In the genomic region with DNA sequence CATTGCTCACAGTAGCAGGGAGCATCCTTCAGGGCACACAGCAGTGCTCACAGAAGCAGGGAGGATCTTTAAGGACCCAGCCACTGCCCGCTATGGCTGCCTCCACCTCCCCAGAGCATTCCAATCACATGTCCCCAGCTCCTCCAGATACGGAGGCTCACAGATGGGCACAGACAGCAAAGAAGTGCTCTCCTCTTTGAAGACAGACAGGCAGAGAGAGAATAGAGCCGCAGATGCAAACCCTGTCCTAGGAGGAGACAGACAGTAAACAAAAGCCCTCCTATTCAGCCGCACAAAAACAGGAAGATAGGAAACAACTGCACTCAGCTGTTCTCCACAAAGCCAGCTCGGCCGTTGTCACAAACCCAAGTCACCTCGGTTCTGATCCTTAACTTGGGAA, we compare ENCODE assay signal across 17 mouse cellular contexts. TPM values are rescaled to one million over a fixed set of nuclear protein-coding genes. Genes with fewer than 3 reads are reported as not detected.
DNase-seq lines count a peak whose midpoint lies in the region; ATAC-seq and TF ChIP-seq lines count a peak whose summit lies in the region.
"Had no signal": no experiment of that assay in that cellular context is flagged by ENCODE, and none has a peak within 500 bp of the region (broad histone marks: within the 10 kb centered on the region; RNA-seq: fewer than 3 reads in every experiment).

No protein-coding gene starts in this region.

- H3K27ac ChIP-seq in layer of hippocampus, adult 2 months: peak overlapping the region; percentile 72; the same call in 1 of the 2 replicates
- H3K27ac ChIP-seq in embryonic facial prominence, embryonic 10.5 days (replicated peaks): peak overlapping the region; percentile 35; the same call in 1 of the 2 replicates
- H3K27ac ChIP-seq in hindbrain, embryonic 12.5 days: peak overlapping the region; percentile 74
- H3K27ac ChIP-seq in midbrain, embryonic 15.5 days: no peak overlapping the region
- H3K27ac ChIP-seq in liver, embryonic 12.5 days: no peak overlapping the region
- H3K27ac ChIP-seq: limb, embryonic 13.5 days had no signal

- WGBS in embryonic facial prominence, embryonic 10.5 days: 35% methylated on average over 7 of the region's 7 CpGs
- 20% methylated on average over 7 of the region's 7 CpGs for WGBS in hindbrain, embryonic 12.5 days
- WGBS in midbrain, embryonic 15.5 days: 23% methylated on average over 7 of the region's 7 CpGs
- 29% methylated on average over 7 of the region's 7 CpGs for WGBS in liver, embryonic 12.5 days (ENCODE audit: insufficient replicate concordance)

- no peaks in the 10 kb centered on the region for H3K27me3 ChIP-seq in embryonic facial prominence, embryonic 10.5 days (replicated peaks; ENCODE audit: low read depth, poor library complexity, severe bottlenecking)
- H3K27me3 ChIP-seq in hindbrain, embryonic 12.5 days: no peaks in the 10 kb centered on the region
- no peaks in the 10 kb centered on the region for H3K27me3 ChIP-seq in midbrain, embryonic 15.5 days (replicated peaks)
- H3K27me3 ChIP-seq in liver, embryonic 12.5 days (replicated peaks): no peaks in the 10 kb centered on the region
- H3K27me3 ChIP-seq: limb, embryonic 13.5 days had no signal

- peaks cover 45% of the 10 kb centered on the region for H3K36me3 ChIP-seq in embryonic facial prominence, embryonic 10.5 days (replicated peaks)
- H3K36me3 ChIP-seq in hindbrain, embryonic 12.5 days: peaks cover 17% of the 10 kb centered on the region
- H3K36me3 ChIP-seq in midbrain, embryonic 15.5 days (replicated peaks): no peaks in the 10 kb centered on the region
- no peaks in the 10 kb centered on the region for H3K36me3 ChIP-seq in liver, embryonic 12.5 days
- H3K36me3 ChIP-seq: limb, embryonic 13.5 days had no signal

- H3K4me2 ChIP-seq in hindbrain, embryonic 12.5 days (replicated peaks): peak overlapping the region; percentile 32
- peak overlapping the region; percentile 13; the same call in 1 of the 2 replicates for H3K4me2 ChIP-seq in midbrain, embryonic 15.5 days
- H3K4me2 ChIP-seq in liver, embryonic 12.5 days: no peak overlapping the region
- H3K4me2 ChIP-seq: limb, embryonic 13.5 days had no signal

- TF ChIP-seq CTCF in layer of hippocampus, adult 2 months (conservative IDR thresholded peaks at IDR 0.05): no peak

- DNase-seq in layer of hippocampus, adult 2 months (ENCODE audit: low spot score in 2 of 2): no peak
- DNase-seq in layer of hippocampus, postnatal 10 days (ENCODE audit: low spot score in 2 of 2): no peak
- no peak for DNase-seq in embryonic facial prominence, embryonic 10.5 days (ENCODE audit: low spot score)
- DNase-seq in kidney, adult 8-10 months: no peak
- DNase-seq in lung, postnatal 10 days: no peak
- DNase-seq: adrenal gland, postnatal 25 days; cerebellum, adult 11 months; heart, postnatal 14 days; kidney, adult 11 months; kidney, postnatal 25 days; lung, adult 18-20 months; right cerebral cortex, adult 18-20 months had no signal

- no peaks in the 10 kb centered on the region for H3K9me3 ChIP-seq in embryonic facial prominence, embryonic 10.5 days
- no peaks in the 10 kb centered on the region for H3K9me3 ChIP-seq in hindbrain, embryonic 12.5 days (replicated peaks)
- H3K9me3 ChIP-seq in midbrain, embryonic 15.5 days: no peaks in the 10 kb centered on the region
- no peaks in the 10 kb centered on the region for H3K9me3 ChIP-seq in liver, embryonic 12.5 days (replicated peaks)
- H3K9me3 ChIP-seq: limb, embryonic 13.5 days; megakaryocyte, embryonic 14.5 days had no signal

- H3K9ac ChIP-seq in hindbrain, embryonic 12.5 days: peak overlapping the region; percentile 50
- H3K9ac ChIP-seq in midbrain, embryonic 15.5 days: no peak overlapping the region
- no peak overlapping the region for H3K9ac ChIP-seq in liver, embryonic 12.5 days
- H3K9ac ChIP-seq: limb, embryonic 13.5 days had no signal

- H3K4me3 ChIP-seq in layer of hippocampus, adult 2 months: peak overlapping the region; percentile 8; the same call in 1 of the 2 replicates
- no peak overlapping the region for H3K4me3 ChIP-seq in embryonic facial prominence, embryonic 10.5 days
- H3K4me3 ChIP-seq in hindbrain, embryonic 12.5 days: 0 out of 2 replicates have a peak overlapping the region, but pooled peaks have one; percentile 3
- no peak overlapping the region for H3K4me3 ChIP-seq in midbrain, embryonic 15.5 days
- no peak overlapping the region for H3K4me3 ChIP-seq in liver, embryonic 12.5 days
- H3K4me3 ChIP-seq: limb, embryonic 13.5 days; megakaryocyte, embryonic 14.5 days had no signal

- H3K4me1 ChIP-seq in embryonic facial prominence, embryonic 10.5 days: peaks cover 33% of the 10 kb centered on the region
- H3K4me1 ChIP-seq in hindbrain, embryonic 12.5 days: peaks cover 33% of the 10 kb centered on the region
- H3K4me1 ChIP-seq in midbrain, embryonic 15.5 days: peaks cover 35% of the 10 kb centered on the region
- H3K4me1 ChIP-seq in liver, embryonic 12.5 days: no peaks in the 10 kb centered on the region
- H3K4me1 ChIP-seq: limb, embryonic 13.5 days; megakaryocyte, embryonic 14.5 days had no signal

- ATAC-seq in hindbrain, embryonic 12.5 days (ENCODE audit: low FRiP score): peak; percentile 57; the same call in 1 of the 2 replicates
- ATAC-seq in midbrain, embryonic 15.5 days (replicated peaks): no peak
- ATAC-seq in liver, embryonic 12.5 days: no peak

RNA-seq across cellular contexts. Expression of gene Bcat1, which starts 35.3 kb away (rescaled TPM):
- total RNA-seq in layer of hippocampus, adult 2 months (2021): 100 to 1,000 TPM in 1 of 2 experiments, 10 to 100 TPM in 1; 96.8 to 105 TPM
- 10 to 100 TPM; 78.6 to 79.6 TPM for total RNA-seq in layer of hippocampus, postnatal 10 days (2021)
- 126 and 141 TPM in 2 replicates for polyA plus RNA-seq in embryonic facial prominence, embryonic 10.5 days (2016; fragmentation: Nextera tagmentation; extraction: Ambion mirVana)
- polyA plus RNA-seq in hindbrain, embryonic 12.5 days (2016; fragmentation: Nextera tagmentation; extraction: Ambion mirVana): 90.5 and 91.5 TPM in 2 replicates
- polyA plus RNA-seq in midbrain, embryonic 15.5 days (2015; fragmentation: Nextera tagmentation; extraction: Ambion mirVana): 104 and 107 TPM in 2 replicates
- 0.93 and 1.5 TPM in 2 replicates for polyA plus RNA-seq in liver, embryonic 12.5 days (2016; fragmentation: Nextera tagmentation; extraction: Ambion mirVana)

Comparison
In these comparisons a context has a peak if more than half of its experiments do, and no peak if none do; other contexts are left out.
1. H3K27ac ChIP-seq: peak in layer of hippocampus, adult 2 months (single experiment), embryonic facial prominence, embryonic 10.5 days (single experiment) and hindbrain, embryonic 12.5 days (single experiment); none in midbrain, embryonic 15.5 days (single experiment) and liver, embryonic 12.5 days (single experiment).
2. H3K4me3 ChIP-seq: peak in layer of hippocampus, adult 2 months (single experiment) and hindbrain, embryonic 12.5 days (single experiment); none in embryonic facial prominence, embryonic 10.5 days (single experiment), midbrain, embryonic 15.5 days (single experiment) and liver, embryonic 12.5 days (single experiment).
3. RNA of gene Bcat1, which starts 35.3 kb away (polyA plus RNA-seq): 126 to 141 TPM in embryonic facial prominence, embryonic 10.5 days, 104 to 107 TPM in midbrain, embryonic 15.5 days and 90.5 to 91.5 TPM in hindbrain, embryonic 12.5 days; 0.93 to 1.5 TPM in liver, embryonic 12.5 days; every median in the first group is over 10 times any median in the second.